Mouse (Mus musculus) cortical plate, adult 2 months (tissue): ENCODE measurements around the gene Rpl7l1.

Experiments
- CTCF ChIP-seq: fragments of 200-500 bp; IDR thresholded peaks from 2 replicates; pipeline ENCODE4 v1.5.1; 2011; ENCODE audit warnings: mild to moderate bottlenecking, control low read depth, low read length; ENCODE audit not compliant: insufficient read depth; ENCODE audit errors: extremely low read depth
- POLR2A ChIP-seq: fragments of 200-500 bp; IDR thresholded peaks from 2 replicates; pipeline ENCODE4 v1.6.1; 2011; ENCODE audit warnings: mild to moderate bottlenecking, low read length, control low read depth; ENCODE audit not compliant: insufficient read depth; ENCODE audit errors: extremely low read depth

GRCm38 (mm10) chr17:46772404-46773277 is 9.8 kb downstream of the Rpl7l1 start, which contains the start of gene 2310039H08Rik:
- TF ChIP-seq CTCF, result no peak
- peak; percentile 87 for TF ChIP-seq POLR2A
